Mouse (Mus musculus) heart, embryonic 16.5 days (tissue): ENCODE measurements at regions not wholly inside any gene's neighbourhood (a gene's known extent, or its start where the extent isn't known, plus 50 kb on each side); places are given as distances from the start of the nearest gene placed in this dataset.

Source experiments
- ATAC-seq: fragments of 200-750 bp; cut with Nextera tagmentation; replicated peaks from 2 replicates; pipeline ENCODE4 v1.8.0; 2017; ENCODE audit warnings: moderate number of reproducible peaks; ENCODE audit not compliant: insufficient read depth, low FRiP score; ENCODE audit errors: extremely low read depth
- H3K27ac ChIP-seq: fragments of 300-500 bp; sonication (generic); 2 replicates; pipeline ENCODE4 v1.5.1; 2014; ENCODE audit warnings: mild to moderate bottlenecking, low read length, control low read depth, moderate library complexity
- H3K27me3 ChIP-seq: fragments of 300-500 bp; sonication (generic); 2 replicates; pipeline ENCODE4 v1.6.1; 2014; ENCODE audit warnings: low read length, mixed read lengths; ENCODE audit not compliant: control insufficient read depth, insufficient read depth
- H3K36me3 ChIP-seq: fragments of 300-500 bp; sonication (generic); 2 replicates; pipeline ENCODE4 v1.6.1; 2014; ENCODE audit not compliant: control insufficient read depth, insufficient read depth
- H3K4me1 ChIP-seq: fragments of 300-500 bp; sonication (generic); 2 replicates; pipeline ENCODE4 v1.6.1; 2014; ENCODE audit warnings: low read length, mixed read lengths; ENCODE audit not compliant: control insufficient read depth, insufficient read depth
- H3K4me2 ChIP-seq: fragments of 300-500 bp; sonication (generic); 2 replicates; pipeline ENCODE4 v1.6.1; 2014; ENCODE audit warnings: low read depth, mild to moderate bottlenecking, control low read depth, low read length
- H3K4me3 ChIP-seq: fragments of 300-500 bp; sonication (generic); 2 replicates; pipeline ENCODE4 v1.5.1; 2014; ENCODE audit warnings: mild to moderate bottlenecking, control low read depth, low read length
- H3K9ac ChIP-seq: fragments of 300-500 bp; sonication (generic); 2 replicates; pipeline ENCODE4 v1.6.1; 2014; ENCODE audit warnings: low read length, control low read depth
- H3K9me3 ChIP-seq: fragments of 300-500 bp; sonication (generic); replicated peaks from 2 replicates; pipeline ENCODE4 v1.6.1; 2016; ENCODE audit warnings: low read length; ENCODE audit not compliant: control insufficient read depth
- WGBS: fragments of 180-500 bp; shearing (Covaris S2); extraction: QIAGEN DNeasy Blood & Tissue Kit; methylation state at CpG from one replicate; pipeline ENCODE4 v1.1.7; 2014; 5-methylcytosine and 5-hydroxymethylcytosine counted together

GRCm38 (mm10) chr14:104867540-104867939, 309.6 kb downstream of the Rbm26 start:
- 62% methylated on average over 6 of the region's 6 CpGs for WGBS
- Histone ChIP-seq H3K4me2 (no peak overlapping the region), H3K4me1 (no peaks in the 10 kb centered on the region), H3K27me3 (no peaks in the 10 kb centered on the region), H3K9ac (no peak overlapping the region), H3K36me3 (no peaks in the 10 kb centered on the region), H3K9me3 (no peaks in the 10 kb centered on the region), H3K4me3 (no peak overlapping the region), H3K27ac (no peak overlapping the region)
- no peak for ATAC-seq

GRCm38 (mm10) chr14:104863881-104864280, 313.2 kb downstream of the Rbm26 start:
- H3K36me3 ChIP-seq = no peaks in the 10 kb centered on the region
- no peak overlapping the region for H3K27ac ChIP-seq
- 74% methylated on average over 9 of the region's 9 CpGs for whole genome bisulfite sequencing
- H3K4me2 ChIP-seq = no peak overlapping the region
- no peak overlapping the region for H3K4me3 ChIP-seq
- no peak overlapping the region for H3K9ac ChIP-seq
- no peaks in the 10 kb centered on the region for H3K4me1 ChIP-seq
- no peaks in the 10 kb centered on the region for H3K27me3 ChIP-seq
- no peaks in the 10 kb centered on the region for H3K9me3 ChIP-seq
- no peak for ATAC-seq

GRCm38 (mm10) chr14:104855913-104856312, 321.2 kb downstream of the Rbm26 start:
- no peak overlapping the region for H3K27ac ChIP-seq
- 74% methylated on average over 1 of the region's 1 CpGs for WGBS

GRCm38 (mm10) chr14:104849274-104849673, 326.8 kb upstream of the Rnf219 start:
- Histone ChIP-seq H3K4me1 (no peaks in the 10 kb centered on the region), H3K36me3 (no peaks in the 10 kb centered on the region), H3K27me3 (no peaks in the 10 kb centered on the region), H3K9me3 (no peaks in the 10 kb centered on the region), H3K4me3 (no peak overlapping the region), H3K4me2 (no peak overlapping the region), H3K9ac (no peak overlapping the region), H3K27ac (no peak overlapping the region)
- no peak for ATAC-seq
- WGBS = 77% methylated on average over 4 of the region's 4 CpGs

More at GRCm38 (mm10) chr14:104855913-104856312, 321.2 kb downstream of the Rbm26 start:
- no peaks in the 10 kb centered on the region for H3K4me1 ChIP-seq
- no peak overlapping the region for H3K9ac ChIP-seq
- no peaks in the 10 kb centered on the region for H3K36me3 ChIP-seq
- no peak overlapping the region for H3K4me3 ChIP-seq
- H3K27me3 ChIP-seq = no peaks in the 10 kb centered on the region
- H3K4me2 ChIP-seq = no peak overlapping the region
- no peaks in the 10 kb centered on the region for H3K9me3 ChIP-seq
- ATAC-seq = no peak

GRCm38 (mm10) chr14:104827404-104827803, 305.0 kb upstream of the Rnf219 start:
- H3K27ac ChIP-seq = no peak overlapping the region
- H3K4me1 ChIP-seq = no peaks in the 10 kb centered on the region
- no peaks in the 10 kb centered on the region for H3K27me3 ChIP-seq
- ATAC-seq = no peak
- H3K9ac ChIP-seq = no peak overlapping the region
- H3K9me3 ChIP-seq = no peaks in the 10 kb centered on the region
- H3K4me2 ChIP-seq = no peak overlapping the region
- H3K4me3 ChIP-seq = no peak overlapping the region
- no peaks in the 10 kb centered on the region for H3K36me3 ChIP-seq
- WGBS = 74% methylated on average over 4 of the region's 4 CpGs

- Histone ChIP-seq H3K27ac (no peak overlapping the region), H3K4me1 (no peaks in the 10 kb centered on the region), H3K36me3 (no peaks in the 10 kb centered on the region), H3K9me3 (no peaks in the 10 kb centered on the region), H3K4me2 (no peak overlapping the region), H3K4me3 (no peak overlapping the region), H3K9ac (no peak overlapping the region), H3K27me3 (no peaks in the 10 kb centered on the region)
- ATAC-seq = no peak
- 49% methylated on average over 1 of the region's 1 CpGs for WGBS
Observed at GRCm38 (mm10) chr14:104824926-104825325, 302.5 kb upstream of the Rnf219 start.

- H3K9me3 ChIP-seq = no peaks in the 10 kb centered on the region
- WGBS = 54% methylated on average over 1 of the region's 1 CpGs
- no peak overlapping the region for H3K4me3 ChIP-seq
- no peak overlapping the region for H3K27ac ChIP-seq
- H3K36me3 ChIP-seq = no peaks in the 10 kb centered on the region
- H3K9ac ChIP-seq = no peak overlapping the region
- no peak for ATAC-seq
- no peaks in the 10 kb centered on the region for H3K4me1 ChIP-seq
- H3K27me3 ChIP-seq = no peaks in the 10 kb centered on the region
- no peak overlapping the region for H3K4me2 ChIP-seq
Observed at GRCm38 (mm10) chr14:104824224-104824623, 301.8 kb upstream of the Rnf219 start.

- Histone ChIP-seq H3K36me3 (no peaks in the 10 kb centered on the region), H3K9me3 (no peaks in the 10 kb centered on the region), H3K27me3 (no peaks in the 10 kb centered on the region), H3K4me2 (no peak overlapping the region), H3K9ac (no peak overlapping the region), H3K27ac (no peak overlapping the region), H3K4me3 (no peak overlapping the region), H3K4me1 (no peaks in the 10 kb centered on the region)
- ATAC-seq = no peak
- WGBS = 86% methylated on average over 11 of the region's 11 CpGs
Observed at GRCm38 (mm10) chr14:104821903-104822573, 299.6 kb upstream of the Rnf219 start.

- no peak overlapping the region for H3K27ac ChIP-seq
Observed at GRCm38 (mm10) chr14:104819106-104819505, 296.7 kb upstream of the Rnf219 start.

More at GRCm38 (mm10) chr14:104819106-104819505, 296.7 kb upstream of the Rnf219 start:
- ATAC-seq = no peak
- H3K4me3 ChIP-seq = no peak overlapping the region
- WGBS = 88% methylated on average over 4 of the region's 4 CpGs
- H3K9ac ChIP-seq = no peak overlapping the region
- H3K4me1 ChIP-seq = no peaks in the 10 kb centered on the region
- no peaks in the 10 kb centered on the region for H3K9me3 ChIP-seq
- H3K4me2 ChIP-seq = no peak overlapping the region
- no peaks in the 10 kb centered on the region for H3K36me3 ChIP-seq
- no peaks in the 10 kb centered on the region for H3K27me3 ChIP-seq
